ENCODE assay signal across 23 mouse cellular contexts in the genomic region with DNA sequence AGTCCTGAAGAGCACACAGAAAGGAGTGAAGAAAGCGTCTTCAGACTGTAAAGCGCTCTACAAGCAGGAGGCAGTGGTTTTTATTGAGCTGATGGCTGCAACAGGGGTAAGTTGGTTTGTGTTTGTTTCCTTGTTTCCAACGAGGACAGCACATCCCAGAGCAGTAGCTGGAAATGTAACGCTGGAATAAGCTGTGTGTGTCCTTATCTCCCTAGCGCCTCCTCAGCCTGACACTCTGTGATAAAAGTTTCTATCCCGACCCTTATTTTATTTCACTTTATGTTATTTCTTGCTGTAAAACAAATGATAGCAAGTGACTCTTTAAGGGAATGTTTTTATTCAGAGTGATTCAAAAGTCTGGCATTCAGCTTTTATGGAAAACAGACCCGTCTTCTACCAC. TPM values are rescaled to one million over a fixed set of nuclear protein-coding genes. Genes with fewer than 3 reads are reported as not detected.
"Had no signal": no experiment of that assay in that cellular context is flagged by ENCODE, and none has a peak within 500 bp of the region (broad histone marks: within the 10 kb centered on the region; RNA-seq: fewer than 3 reads in every experiment).

No protein-coding gene starts in this region.

- H3K4me1 ChIP-seq: megakaryocyte, embryonic 14.5 days; midbrain, embryonic 12.5 days; neural tube, embryonic 13.5 days; neural tube, embryonic 15.5 days; stomach, embryonic 15.5 days had no signal

- H3K4me2 ChIP-seq: lung, embryonic 14.5 days; midbrain, embryonic 12.5 days; neural tube, embryonic 13.5 days; neural tube, embryonic 15.5 days; stomach, embryonic 15.5 days had no signal

- H3K4me3 ChIP-seq: megakaryocyte, embryonic 14.5 days; midbrain, embryonic 10.5 days; midbrain, embryonic 12.5 days; myocyte; neural tube, embryonic 13.5 days; neural tube, embryonic 15.5 days; stomach, embryonic 15.5 days had no signal

- H3K36me3 ChIP-seq: midbrain, embryonic 10.5 days; midbrain, embryonic 12.5 days; neural tube, embryonic 13.5 days; neural tube, embryonic 15.5 days; stomach, embryonic 15.5 days had no signal

- DNase-seq: lung, adult 18-20 months; lung, embryonic 14.5 days; lung, postnatal 10 days; lung, postnatal 4 days; midbrain, embryonic 14.5 days; retina, postnatal 1 day; right cerebral cortex, adult 18-20 months; right cerebral cortex, postnatal 25 days; right cerebral cortex, postnatal 4 days; spleen, adult 18-20 months; thymus, adult 2 months; thymus, postnatal 36 days had no signal

- H3K9ac ChIP-seq: liver, embryonic 14.5 days; lung, embryonic 14.5 days; midbrain, embryonic 12.5 days; neural tube, embryonic 13.5 days; neural tube, embryonic 15.5 days; stomach, embryonic 15.5 days had no signal

- H3K9me3 ChIP-seq: midbrain, embryonic 10.5 days; midbrain, embryonic 12.5 days; neural tube, embryonic 13.5 days; neural tube, embryonic 15.5 days; stomach, embryonic 15.5 days had no signal

- H3K27ac ChIP-seq: liver, embryonic 14.5 days; midbrain, embryonic 10.5 days; midbrain, embryonic 12.5 days; neural tube, embryonic 13.5 days; neural tube, embryonic 15.5 days; stomach, embryonic 15.5 days; stomach, postnatal 0 days had no signal

- ATAC-seq: midbrain, embryonic 16.5 days had no signal

- H3K27me3 ChIP-seq: megakaryocyte, embryonic 14.5 days; midbrain, embryonic 12.5 days; neural tube, embryonic 13.5 days; stomach, embryonic 15.5 days had no signal

RNA-seq across cellular contexts. Expression of a gene that starts 11.3 kb away (rescaled TPM):
- polyA plus RNA-seq: midbrain, embryonic 14.5 days; midbrain, embryonic 16.5 days; myocyte; neural tube, embryonic 13.5 days; small intestine, adult 2 months had no signal
